Mouse (Mus musculus) heart, postnatal 0 days (tissue): ENCODE data around the gene Gcnt4.

Experiments
- CTCF ChIP-seq: IDR thresholded peaks from 2 replicates; pipeline ENCODE4 v1.5.1; 2016; ENCODE audit warnings: antibody characterized with exemption, control low read depth, low read depth
- EP300 ChIP-seq: IDR thresholded peaks from 2 replicates; pipeline ENCODE4 v1.6.1; 2016; ENCODE audit warnings: antibody characterized with exemption, low read depth

GRCm38 (mm10) chr13:96966210-96967089, 42.0 kb downstream of the Gcnt4 start:
- no peak for TF ChIP-seq CTCF
- no peak for TF ChIP-seq EP300
